Mouse (Mus musculus) thymus, adult 2 months (tissue): Measurements from ENCODE around the gene Arhgap24.

Experiments
- CTCF ChIP-seq: fragments of 200-500 bp; IDR thresholded peaks from 2 replicates; pipeline ENCODE4 v1.5.1; 2012; ENCODE audit warnings: mild to moderate bottlenecking, control low read depth, low read length, moderate library complexity, borderline replicate concordance; ENCODE audit not compliant: control insufficient read depth, poor library complexity, insufficient read depth; ENCODE audit errors: extremely low read depth
- POLR2A ChIP-seq: fragments of 200-500 bp; IDR thresholded peaks from 2 replicates; pipeline ENCODE4 v1.6.1; 2012; ENCODE audit warnings: mild to moderate bottlenecking, low read length, control low read depth, moderate library complexity; ENCODE audit not compliant: control insufficient read depth, poor library complexity, insufficient read depth; ENCODE audit errors: extremely low read depth

DNA sequence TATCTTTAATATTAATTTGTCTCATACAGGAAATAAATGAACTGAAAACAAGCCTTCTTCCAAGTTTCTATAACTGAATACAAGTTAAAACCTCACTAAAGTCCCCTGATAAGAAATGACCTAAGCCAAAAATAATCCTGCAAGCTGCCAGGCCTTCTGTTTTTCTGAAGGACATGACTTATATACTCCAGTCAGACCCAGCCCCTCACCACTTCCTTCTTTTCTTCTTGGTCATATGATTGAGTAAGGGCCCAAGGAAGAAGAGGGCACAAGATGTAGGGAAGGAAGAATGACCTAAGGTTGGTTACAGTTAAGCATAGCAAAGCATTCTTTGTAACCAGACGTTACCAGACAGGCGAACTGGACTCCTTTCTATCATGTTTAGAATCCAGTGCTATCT is 21.1 kb downstream of the Arhgap24 start:
- no peak for TF ChIP-seq POLR2A
- TF ChIP-seq CTCF: no peak
